Mouse (Mus musculus): ENCODE measurements around the gene Cfap61.

GRCm38 (mm10) chr2:146015341-146016186 lies 81.0 kb downstream of the Cfap61 start:
- TF ChIP-seq CTCF (IDR thresholded peaks at IDR 0.05; ENCODE audit: low read depth) = no peak
- TF ChIP-seq EP300 (optimal IDR thresholded peaks at IDR 0.05) = no peak

Data from stomach, postnatal 0 days (tissue).